Mouse (Mus musculus) cerebellum, adult 11-12 months (tissue): Measurements from ENCODE around the gene Tsen15.
A peak's percentile ranks its signal among the peaks of the same experiment; 100 is the strongest.
"Not testable (repeated sequence)": the region's sequence is repeated elsewhere in the genome, so short reads cannot be mapped to it uniquely, and the experiment has no call there.

Experiments
- DNase-seq: peaks from one replicate; pipeline ENCODE4 v3.0.0; 2022

Gene Tsen15

DNA sequence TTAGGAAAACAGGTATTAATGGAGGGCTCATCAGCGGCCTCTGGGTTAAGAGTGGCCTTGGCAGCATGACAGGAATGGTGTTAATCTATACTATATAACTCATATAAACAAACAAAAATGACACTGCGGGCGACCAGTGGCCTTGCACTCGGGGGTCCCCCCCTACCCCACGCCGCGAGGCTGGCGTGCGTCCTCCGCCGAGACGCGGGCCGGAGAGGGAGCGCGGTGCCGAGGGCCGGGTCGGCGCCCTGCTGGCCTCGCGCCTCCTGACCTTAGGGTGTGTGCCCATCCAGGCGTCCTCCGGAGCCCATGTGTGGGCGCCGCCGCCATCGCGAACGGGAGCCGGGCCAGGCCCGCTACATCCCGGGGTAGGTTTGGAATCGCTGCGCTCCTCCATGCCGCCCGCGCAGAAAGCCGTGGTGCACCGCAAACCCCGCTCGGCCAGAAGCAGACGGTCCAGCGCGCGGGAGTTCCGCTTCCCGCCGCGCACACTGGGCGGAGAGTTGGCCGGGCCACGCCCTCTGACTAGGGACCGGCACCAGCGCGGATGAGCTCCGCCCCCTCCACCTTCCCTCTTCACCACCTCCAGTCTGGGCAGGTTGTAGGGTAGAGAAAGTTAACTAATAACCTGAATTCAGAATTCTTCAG, at the start of gene Tsen15:
Tsen15 (minus strand) TSS at position 501 of the 648 bp plus-strand sequence.
- peak; percentile 85 for DNase-seq

DNA sequence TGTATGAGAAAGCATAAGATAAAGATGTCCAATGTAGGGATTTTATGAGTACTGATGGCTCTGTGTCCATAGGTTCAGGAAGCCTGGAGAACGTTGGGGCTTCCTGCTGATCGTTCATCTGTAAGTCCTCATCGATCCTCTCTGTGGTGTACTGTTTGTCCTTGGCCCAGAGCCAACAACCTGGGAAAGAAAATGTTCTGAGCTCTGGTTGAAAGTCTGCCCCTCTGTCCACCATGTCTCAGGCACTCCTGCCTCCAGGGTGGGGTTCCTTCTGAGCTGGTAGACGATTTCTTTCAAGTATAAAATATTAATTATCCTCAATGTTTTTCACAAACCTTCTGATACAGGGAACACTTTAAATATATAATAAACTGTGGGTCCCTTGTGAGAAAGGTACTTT, 47.7 kb upstream of the Tsen15 start:
- no peak for DNase-seq

DNA sequence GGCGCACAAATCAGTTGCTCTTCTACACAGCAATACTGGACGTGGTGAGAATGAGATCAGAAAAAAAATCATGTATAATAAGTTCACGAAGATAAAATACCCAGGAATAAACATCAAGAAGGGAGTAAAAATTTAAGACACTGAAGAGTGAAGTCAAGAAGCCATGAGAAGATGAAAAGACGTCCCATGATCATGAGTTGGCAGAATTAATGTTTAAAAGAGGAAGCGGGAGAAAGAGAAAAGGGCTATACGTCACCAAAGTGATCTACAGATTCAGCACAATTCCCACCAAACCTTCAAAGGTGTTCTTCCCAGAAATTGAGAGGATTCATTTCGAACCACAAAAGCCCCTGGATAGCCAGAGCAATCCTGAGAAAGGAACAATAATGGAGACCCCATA, 43.3 kb upstream of the Tsen15 start:
- no peak for DNase-seq

DNA sequence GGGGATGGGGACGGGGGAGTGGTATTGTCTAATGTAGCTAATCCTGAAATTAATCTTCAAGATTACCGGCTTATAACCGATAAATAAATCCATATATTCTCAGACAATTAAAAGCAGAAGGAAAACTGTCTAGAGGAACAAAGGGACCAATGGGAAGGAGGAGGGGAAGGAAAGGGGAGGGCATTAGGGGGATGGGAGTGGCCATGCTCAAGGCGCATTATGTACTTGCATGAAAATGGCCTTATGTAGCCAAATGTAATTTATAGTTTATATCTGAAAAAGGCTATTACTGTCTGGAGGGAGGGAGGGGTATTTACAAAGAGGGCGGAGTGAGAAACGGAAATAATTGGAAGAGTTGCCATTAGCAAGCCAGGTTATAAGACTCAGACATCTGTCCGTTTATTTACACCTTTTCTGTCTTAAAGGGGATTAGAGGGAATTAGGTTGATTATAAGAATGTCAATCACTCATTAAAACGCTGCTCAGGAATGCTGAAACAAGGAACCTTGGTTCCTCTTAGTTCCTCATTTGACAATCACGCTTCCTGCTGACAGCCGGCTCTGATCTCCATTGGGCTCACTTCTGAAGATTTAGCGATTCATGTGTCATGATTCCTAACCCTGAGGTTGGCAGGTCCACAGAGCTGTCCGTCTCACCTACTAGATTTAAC, 41.6 kb upstream of the Tsen15 start:
- DNase-seq = no peak

DNA sequence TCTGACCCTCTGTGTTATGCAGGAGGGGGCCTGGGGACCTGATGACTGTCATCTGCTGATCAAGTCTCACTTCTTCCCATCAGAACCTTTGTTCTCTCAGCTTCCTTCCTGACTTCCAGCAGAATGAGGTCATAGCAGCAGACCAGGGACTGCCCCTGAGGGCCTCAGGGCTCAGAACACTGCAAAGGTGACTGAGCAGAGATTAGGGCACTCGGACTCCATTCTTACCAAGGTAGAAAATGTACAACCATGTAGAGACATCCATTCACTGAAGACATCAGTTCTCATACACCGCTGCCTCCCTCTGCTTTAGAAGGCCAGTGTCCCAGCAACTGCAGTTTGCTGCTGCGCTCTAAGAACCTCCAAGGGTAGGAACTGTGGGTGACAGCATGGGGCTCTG, 36.6 kb upstream of the Tsen15 start:
- no peak for DNase-seq

DNA sequence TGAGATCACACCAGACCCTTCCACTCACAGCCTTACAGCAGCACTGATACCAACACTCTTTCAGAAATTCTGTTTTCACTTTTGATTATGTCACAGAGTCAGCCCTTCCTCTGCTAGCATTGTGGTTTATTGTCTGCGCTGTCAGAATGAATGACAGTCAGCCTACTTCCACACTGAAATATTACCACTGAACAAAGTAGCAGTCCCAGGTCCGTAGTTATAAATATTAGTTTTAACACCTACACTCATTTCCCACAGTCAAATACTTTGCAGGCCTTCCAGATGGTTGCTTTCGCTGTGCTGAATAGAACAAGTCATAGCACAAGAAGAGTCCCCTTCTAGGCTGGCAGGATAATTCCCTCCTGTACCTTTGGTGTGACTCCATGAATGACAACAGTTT, 35.8 kb upstream of the Tsen15 start:
- no peak for DNase-seq

DNA sequence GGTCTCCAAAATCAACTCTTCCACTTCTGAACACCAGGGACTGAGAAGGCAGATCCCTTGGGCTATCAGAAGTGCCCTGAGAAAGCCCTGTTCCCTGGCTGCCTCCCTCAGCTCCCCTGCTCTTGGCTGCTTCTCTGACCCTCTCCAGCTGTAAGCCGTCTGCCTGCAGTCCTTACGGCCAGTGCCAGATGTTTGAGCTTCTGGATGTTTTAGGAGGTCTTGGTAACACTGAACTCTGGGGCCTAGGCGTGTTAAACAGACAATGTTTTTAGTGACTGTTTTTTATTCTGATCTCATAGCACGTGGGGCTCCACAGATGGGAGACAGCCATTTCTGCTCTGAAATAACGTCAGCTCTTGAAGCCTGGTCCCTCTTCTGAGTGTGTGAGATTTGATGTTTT, 31.1 kb upstream of the Tsen15 start:
- no peak for DNase-seq

DNA sequence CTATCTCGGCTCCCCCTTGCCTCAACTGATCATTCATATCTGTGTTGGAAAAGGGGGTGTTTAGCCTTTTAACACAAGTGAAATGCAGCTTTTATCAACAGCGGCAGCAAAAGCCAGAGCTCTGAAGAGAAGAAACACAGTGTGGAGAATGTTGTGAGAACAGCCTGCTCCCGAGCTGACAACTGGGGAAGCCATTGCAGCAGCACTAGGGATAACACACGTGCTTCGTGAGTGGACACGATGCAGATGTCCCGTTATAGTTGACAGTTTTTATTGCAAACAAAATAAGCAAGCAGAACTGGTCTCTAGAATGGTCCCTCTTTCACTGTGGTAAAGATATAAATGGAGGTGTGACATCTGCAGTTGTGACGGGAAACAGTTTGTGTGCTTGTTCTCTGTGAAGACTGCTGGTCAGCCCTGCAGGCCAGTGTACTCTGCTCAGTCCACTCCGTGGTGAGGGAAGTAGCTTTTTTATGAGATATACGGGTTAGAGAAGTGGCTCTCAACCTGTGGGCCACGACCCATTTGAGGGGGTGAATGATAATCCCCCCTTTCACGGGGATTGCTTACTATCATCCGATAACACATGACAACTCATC, 29.9 kb upstream of the Tsen15 start:
- no peak for DNase-seq

DNA sequence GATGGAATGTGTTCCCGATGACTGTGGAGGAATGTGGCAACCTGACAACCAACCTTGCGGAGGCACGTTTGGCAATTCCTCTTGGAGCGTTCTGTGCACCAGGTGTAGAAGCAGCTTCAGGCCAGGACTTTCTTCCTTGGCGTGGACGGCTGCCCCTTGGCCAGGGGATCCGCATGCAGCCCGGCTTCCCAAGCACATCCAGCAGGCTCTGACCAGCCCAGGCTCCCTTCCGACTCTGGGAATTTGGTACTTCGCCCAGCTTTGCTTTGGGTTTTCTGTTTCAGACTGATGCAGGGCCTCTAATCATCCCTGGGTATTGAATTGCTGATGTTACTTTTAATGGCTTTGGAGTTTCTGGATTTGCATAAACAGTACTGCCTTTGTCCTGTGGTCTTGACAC, 28.0 kb upstream of the Tsen15 start:
- no peak for DNase-seq

DNA sequence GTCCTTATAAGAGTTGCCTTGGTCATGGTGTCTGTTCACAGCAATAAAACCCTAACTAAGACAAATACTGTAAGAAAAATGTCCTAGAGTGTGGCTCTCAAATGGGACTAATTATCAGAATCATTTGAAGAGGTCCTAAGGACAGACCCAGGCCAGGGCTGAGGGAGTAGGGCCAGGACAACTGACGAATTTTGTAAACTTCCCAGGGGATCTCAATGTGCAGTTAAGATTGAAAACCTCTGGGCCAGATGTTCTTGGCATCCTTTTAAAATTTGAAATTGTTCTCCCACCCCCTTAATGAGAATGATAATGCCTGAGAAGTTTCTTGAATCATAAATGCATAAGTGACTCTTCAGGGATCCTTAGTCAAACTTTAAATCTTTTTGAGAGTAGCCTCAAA, 27.5 kb upstream of the Tsen15 start:
- no peak for DNase-seq

DNA sequence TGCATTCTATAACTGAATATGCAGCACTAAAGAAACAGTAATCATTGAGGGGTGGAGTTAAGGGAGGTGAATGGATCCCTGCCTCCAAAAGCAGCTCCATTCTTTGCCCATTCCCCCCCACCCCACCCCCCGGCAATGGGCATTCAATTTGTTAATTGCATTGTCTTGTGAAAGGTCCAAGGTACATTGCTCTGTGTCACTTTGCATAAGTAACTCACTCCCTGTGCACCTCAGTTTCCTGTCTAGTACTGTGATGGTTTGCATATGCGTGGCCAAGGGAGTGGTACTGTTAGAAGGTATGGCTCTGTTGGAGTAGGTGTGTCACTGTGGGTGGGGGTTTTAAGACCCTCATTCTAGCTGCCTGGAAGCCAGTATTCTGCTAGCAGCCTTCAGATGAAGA, 26.6 kb upstream of the Tsen15 start:
- DNase-seq = no peak

DNA sequence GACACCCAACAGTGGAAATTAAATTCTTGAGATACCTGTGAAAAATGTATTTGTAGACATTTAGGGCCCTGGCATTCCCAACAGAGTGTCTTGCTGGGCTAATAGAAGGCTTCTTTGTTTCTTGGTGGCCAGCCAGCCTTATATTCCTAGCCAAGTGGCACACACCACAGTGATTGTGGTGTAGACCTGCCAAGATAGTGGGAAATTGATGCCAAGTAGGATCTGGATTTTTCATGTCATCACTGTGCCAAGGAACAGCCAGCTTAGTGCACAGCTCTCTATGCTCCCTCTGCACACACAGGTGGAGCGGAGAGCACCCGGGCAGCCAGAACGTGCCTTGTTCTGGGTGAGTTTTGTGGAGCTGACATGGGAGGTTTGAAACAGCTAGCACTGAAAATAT, 24.2 kb upstream of the Tsen15 start:
- DNase-seq = peak; percentile 82

DNA sequence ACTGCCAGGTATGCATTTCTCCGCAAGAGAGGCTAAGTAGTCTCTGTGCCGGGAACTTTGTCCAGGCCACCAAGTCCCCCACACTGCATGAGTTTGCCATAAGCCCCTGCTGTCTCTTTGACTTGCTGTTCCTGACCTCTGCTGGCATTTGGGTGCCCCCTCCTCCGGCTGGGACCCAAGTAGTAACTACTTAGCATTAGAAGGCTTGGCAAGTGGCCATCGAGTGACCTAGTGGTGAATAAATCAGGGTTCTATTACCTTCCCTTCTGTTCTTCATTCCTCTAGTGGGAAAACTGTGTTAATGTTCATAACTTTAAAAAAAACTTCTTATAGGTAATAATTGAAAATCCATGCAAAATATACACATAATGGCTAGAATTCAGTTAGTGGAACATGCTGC, 22.9 kb upstream of the Tsen15 start:
- no peak for DNase-seq

DNA sequence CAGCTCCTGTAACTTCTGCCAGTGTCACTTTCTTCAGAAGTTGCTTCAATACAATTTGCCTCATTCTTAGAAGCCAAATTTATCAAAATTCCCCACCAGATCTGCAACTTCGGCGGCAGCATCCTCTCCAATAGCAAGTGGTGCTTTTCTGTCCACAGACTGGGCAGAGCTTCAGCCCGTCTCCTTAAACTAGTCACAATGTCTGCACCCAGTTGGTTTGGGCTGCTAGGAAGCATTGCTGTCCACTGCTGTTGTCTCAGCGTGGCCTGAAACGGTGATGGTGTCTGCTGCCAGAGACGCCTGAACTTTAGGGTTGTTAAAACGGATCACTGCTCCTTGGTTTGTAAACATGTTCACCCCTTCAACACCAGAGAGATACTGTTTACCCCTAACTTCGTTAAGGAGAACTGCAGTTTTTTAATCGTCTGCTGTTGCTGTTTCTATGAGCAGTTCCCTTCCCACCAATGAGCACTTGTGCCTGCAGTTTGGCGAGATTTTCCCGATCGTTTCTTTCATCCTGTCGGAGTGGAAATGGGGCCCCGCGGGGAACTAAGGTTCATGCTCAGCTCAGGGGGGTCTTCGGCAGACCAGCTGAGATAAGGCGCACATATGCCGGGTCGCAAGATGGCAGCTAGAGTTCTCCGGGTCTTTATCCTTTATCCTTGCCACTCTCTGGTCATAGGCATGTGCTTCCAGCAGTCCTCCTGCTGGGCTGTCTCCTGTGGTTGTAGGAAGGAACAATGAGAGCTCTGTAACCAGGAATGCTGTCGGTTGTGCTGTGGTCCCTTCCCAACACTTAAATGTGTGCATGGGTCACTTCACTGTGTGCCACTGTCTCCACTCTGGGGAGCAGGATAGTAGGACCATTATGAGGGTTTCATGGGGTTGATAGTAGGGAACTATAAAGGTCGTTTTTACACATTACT, 20.8 kb upstream of the Tsen15 start:
- DNase-seq = no peak

DNA sequence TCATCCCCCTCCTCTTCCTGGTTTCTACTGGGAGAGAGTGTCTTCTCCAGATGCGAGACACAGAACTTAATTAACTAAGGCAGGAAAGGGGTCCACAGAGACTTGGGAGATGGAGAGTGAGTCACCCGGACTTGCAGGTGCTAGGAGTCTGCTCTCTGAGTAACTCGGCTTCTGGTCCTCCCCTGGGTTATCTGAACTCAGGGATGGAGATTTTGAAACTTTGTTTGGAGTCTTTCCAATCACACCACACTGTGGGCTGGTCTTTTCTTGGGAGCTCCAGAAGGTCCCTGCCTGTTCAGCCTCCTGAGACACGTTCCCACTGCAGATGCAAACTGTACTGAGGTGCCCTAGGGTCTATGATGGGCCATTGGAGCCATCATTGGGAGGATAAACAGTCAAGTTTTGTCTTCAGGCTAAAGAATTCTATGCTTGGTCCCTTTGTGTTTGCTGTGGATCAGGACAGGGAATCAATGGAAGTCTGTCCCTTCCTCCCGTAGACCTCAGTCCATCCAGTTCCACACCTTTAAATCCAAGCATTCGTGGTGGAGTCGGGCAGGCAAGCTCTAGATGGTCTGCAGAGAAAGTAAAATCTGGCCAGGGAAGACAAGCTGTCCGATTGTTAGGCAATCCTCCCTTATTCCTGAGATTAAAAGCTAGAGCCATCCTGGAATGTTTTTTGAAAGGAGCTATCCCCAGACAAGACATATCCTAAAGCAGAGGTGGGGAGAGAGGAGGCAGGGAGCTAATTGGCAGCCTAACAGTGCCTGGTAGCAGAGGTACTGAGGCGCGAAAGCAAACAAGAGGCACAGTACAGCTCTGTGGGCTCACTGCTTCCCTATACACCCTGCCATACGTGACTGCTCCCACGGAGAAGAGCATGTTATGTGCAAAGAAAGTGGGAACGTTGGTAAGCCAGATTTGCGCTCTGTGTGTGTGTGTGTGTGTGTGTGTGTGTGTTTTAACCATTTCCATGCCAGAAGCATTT, 14.4 kb upstream of the Tsen15 start:
- no peak for DNase-seq

DNA sequence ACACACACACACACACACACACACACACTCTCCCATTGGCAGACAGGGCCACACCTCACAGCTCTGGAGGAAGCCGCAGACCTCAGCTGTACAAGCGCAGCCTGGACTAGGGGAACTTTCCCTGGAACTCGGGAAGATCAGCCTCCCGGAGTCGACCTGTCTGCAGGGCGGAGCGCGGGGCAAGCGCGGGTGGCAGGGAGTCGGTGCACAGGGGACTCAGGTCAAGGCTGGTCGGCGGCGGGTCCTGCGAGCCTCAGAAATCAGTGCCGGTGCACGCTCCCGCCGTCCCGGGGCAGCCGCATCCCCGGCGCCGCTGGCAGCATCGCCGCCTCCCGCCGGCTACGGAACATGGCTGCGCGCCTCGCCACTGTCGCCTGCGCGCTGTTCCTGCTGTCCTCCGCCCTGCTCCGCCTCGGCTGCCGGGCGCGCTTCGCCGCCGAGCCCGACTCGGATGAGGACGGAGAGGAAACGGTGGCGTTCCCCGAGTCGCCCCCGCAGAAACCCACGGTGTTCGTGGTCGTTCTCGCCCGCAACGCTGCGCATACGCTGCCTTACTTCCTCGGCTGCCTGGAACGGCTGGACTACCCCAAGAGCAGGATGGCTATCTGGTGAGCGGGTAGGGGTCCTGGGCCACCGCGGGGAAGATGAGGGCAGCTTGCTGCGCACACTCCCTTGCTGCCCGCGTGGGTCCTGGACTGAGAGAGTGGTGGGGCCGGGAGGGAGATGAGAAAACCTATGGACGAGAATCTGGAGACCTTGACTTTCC, 13.5 kb upstream of the Tsen15 start, which contains the start of gene Colgalt2:
Colgalt2 (plus strand) TSS at position 41 of the 766 bp plus-strand sequence.
- DNase-seq = no peak

DNA sequence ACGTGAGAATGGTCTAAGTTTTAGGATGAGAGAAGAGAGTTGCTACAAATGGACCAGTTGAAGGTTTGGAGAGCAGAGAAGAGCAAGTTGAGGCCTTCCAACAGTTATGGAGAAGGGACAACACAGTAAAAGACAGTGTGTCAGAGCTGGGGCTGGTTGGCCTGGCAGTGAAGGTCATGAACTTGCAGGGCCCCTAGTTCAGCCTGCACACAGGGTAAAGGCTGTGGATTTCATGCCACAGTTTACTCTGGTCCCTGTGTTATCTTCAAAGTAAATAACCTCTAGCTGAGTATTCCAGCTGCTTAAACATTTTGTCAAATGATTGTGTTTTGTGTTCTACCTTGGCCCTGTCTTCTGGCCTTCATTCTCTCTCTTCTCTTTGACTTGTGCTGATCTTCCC, 12.2 kb upstream of the Tsen15 start:
- no peak for DNase-seq

DNA sequence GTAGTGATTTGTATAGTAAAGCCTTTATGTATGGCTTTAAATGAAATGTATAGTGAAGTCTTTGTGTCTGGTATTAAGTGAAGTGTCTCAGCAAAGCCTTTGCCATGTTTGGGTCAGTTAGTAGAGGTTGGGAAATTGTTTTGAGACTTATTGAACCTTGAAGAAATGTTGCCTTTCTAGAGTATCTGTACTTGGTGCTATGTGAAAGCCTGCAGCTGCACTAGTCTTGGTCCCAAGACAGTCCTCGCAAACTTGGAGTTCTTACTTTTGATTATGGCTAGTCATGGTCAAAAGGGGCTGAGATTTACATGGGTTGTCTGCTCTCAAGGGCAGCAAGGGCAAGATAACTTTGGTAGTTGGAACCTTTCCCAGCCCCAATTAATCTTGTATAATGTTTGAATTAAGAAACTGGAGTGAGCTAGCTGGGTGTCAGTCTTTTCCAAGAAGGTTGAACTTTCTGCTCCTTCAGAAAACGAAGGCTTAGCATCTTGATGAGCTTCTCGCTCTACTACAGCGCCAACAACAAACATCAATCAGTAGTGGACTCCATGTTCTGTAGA, 8.5 kb upstream of the Tsen15 start:
- no peak for DNase-seq

DNA sequence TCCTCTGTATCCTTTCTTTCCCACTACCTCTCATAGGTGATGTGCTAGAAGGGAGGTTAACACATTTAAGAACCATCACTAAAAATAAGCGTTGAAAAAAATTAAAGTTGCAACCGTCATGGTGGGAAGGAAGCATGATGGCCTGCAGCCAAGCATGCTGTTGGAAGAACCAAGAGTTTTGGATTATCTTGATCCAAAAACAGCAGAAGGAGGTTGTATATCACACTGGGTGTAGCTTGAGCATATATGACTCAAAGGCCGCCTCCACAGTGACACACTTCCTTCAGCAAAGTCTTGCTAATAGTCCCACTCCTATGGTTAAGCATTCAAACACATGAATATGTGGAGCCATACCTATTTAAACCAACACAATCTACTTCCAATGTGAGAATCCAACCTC, 7.6 kb upstream of the Tsen15 start:
- DNase-seq = no peak

DNA sequence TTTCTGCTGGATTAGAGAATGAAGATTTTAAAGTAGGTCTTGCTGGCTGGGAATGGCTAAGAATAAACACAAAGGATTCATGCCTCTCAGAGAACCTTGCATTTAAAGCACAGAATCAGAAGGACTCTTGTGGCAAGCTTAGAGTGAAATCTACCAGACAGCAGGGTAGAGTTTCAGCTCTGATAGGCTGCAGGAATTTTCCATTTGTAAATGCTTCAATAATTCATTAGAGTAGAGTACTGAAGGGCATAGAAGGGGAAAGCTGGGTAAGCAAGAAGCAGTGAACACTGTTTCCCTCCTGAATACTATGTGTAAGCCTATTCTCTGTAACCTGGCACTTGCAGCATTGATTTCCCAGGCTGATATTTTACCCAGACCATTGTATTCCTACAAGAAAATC, 2.8 kb upstream of the Tsen15 start:
- DNase-seq = no peak

DNA sequence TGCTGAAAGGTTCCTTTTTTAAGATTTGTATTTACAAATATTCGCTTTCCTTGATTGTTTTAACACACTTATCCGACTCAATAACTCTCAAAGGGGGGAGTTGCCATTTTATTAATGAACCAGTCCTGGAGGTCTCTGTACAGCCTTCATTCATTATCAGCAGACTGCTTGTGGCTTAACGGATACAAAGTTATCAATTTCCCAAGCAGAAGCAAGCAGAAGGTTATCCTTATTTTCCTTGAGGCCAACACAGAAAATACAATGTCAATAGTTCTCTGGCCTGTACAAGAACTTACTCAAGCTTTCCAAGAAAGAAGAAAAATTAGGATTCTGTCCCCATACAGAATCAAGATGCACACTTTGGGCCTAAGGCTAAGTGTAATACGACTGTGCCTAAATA, 795 bp downstream of the Tsen15 start:
- DNase-seq = not testable (repeated sequence)
